Mouse (Mus musculus) heart, embryonic 16.5 days (tissue): Measurements from ENCODE around the gene Gm4297. TPM values are rescaled to one million over a fixed set of nuclear protein-coding genes. Genes with fewer than 3 reads are reported as not detected.
"Not testable (repeated sequence)": the region's sequence is repeated elsewhere in the genome, so short reads cannot be mapped to it uniquely, and the experiment has no call there.

Source experiments
- ATAC-seq: fragments of 200-750 bp; cut with Nextera tagmentation; replicated peaks from 2 replicates; pipeline ENCODE4 v1.8.0; 2017; ENCODE audit warnings: moderate number of reproducible peaks; ENCODE audit not compliant: insufficient read depth, low FRiP score; ENCODE audit errors: extremely low read depth
- H3K27ac ChIP-seq: fragments of 300-500 bp; sonication (generic); 2 replicates; pipeline ENCODE4 v1.5.1; 2014; ENCODE audit warnings: mild to moderate bottlenecking, low read length, control low read depth, moderate library complexity
- H3K27me3 ChIP-seq: fragments of 300-500 bp; sonication (generic); 2 replicates; pipeline ENCODE4 v1.6.1; 2014; ENCODE audit warnings: low read length, mixed read lengths; ENCODE audit not compliant: control insufficient read depth, insufficient read depth
- H3K36me3 ChIP-seq: fragments of 300-500 bp; sonication (generic); 2 replicates; pipeline ENCODE4 v1.6.1; 2014; ENCODE audit not compliant: control insufficient read depth, insufficient read depth
- H3K4me1 ChIP-seq: fragments of 300-500 bp; sonication (generic); 2 replicates; pipeline ENCODE4 v1.6.1; 2014; ENCODE audit warnings: low read length, mixed read lengths; ENCODE audit not compliant: control insufficient read depth, insufficient read depth
- H3K4me2 ChIP-seq: fragments of 300-500 bp; sonication (generic); 2 replicates; pipeline ENCODE4 v1.6.1; 2014; ENCODE audit warnings: low read depth, mild to moderate bottlenecking, control low read depth, low read length
- H3K4me3 ChIP-seq: fragments of 300-500 bp; sonication (generic); 2 replicates; pipeline ENCODE4 v1.5.1; 2014; ENCODE audit warnings: mild to moderate bottlenecking, control low read depth, low read length
- H3K9ac ChIP-seq: fragments of 300-500 bp; sonication (generic); 2 replicates; pipeline ENCODE4 v1.6.1; 2014; ENCODE audit warnings: low read length, control low read depth
- H3K9me3 ChIP-seq: fragments of 300-500 bp; sonication (generic); replicated peaks from 2 replicates; pipeline ENCODE4 v1.6.1; 2016; ENCODE audit warnings: low read length; ENCODE audit not compliant: control insufficient read depth
- WGBS: fragments of 180-500 bp; shearing (Covaris S2); extraction: QIAGEN DNeasy Blood & Tissue Kit; methylation state at CpG from one replicate; pipeline ENCODE4 v1.1.7; 2014; 5-methylcytosine and 5-hydroxymethylcytosine counted together
- microRNA-seq: library from miRNA; unstranded; fragments of <30 nt; microRNA quantifications from one replicate; pipeline ENCODE4, GENCODE M21; 2017
- polyA plus RNA-seq: library from polyadenylated mRNA; unstranded; fragments of >200 nt; fragmentation: Nextera tagmentation; extraction: Ambion mirVana; gene quantifications from 2 replicates; pipeline ENCODE4 v1.2.1, GENCODE M21; 2015

Gm4297 gene
- polyA plus RNA-seq = not detected in 2 replicates

DNA sequence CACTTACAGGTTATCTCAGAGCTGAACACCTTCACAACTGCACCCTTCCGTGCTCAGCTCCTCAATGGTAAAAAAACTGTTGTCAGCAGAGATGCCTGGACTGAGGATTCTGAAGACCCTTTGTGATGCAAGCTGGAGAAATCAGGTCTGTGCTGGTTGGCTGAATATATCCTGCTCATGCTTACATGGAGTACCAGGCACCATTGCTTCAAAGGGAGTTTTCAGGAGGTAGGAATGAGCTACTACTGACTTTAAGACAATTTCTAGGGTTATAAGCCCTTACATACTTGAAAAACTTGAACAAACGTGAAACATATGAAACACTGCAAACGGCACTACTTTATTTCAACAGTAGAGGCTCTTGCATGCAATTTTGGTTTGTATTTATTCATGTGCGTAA, at the start of gene Gm4297:
TSS of gene Gm4297 (minus strand) at position 101 of the 400 bp plus-strand sequence.
- H3K27me3 ChIP-seq, H3K4me1 ChIP-seq, H3K4me2 ChIP-seq, ATAC-seq, H3K36me3 ChIP-seq, H3K9ac ChIP-seq, H3K4me3 ChIP-seq, H3K27ac ChIP-seq, H3K9me3 ChIP-seq: not testable (repeated sequence)
- 64% methylated on average over 4 of the region's 4 CpGs for WGBS

Small RNAs within 50 kb of the gene (microRNA-seq; reads per million reads assigned to microRNA genes)
- gene Gm27839 (not detected), gene Gm27910 (not detected)

Other genes starting within 250 kb of the Gm4297 start
- not detected in 2 replicates for gene Gm5934, start 74.1 kb downstream of the Gm4297 start, polyA plus RNA-seq
- gene Gm5935, start 200.3 kb upstream of the Gm4297 start, polyA plus RNA-seq = not detected in 2 replicates